Mouse (Mus musculus) ovary, postnatal 10 days (tissue): ENCODE data around the gene Tmem169.

ENCODE experiments used
- DNase-seq: peaks from one replicate; pipeline ENCODE4 v3.0.0; 2022; ENCODE audit warnings: low spot score

Tmem169 gene

DNA sequence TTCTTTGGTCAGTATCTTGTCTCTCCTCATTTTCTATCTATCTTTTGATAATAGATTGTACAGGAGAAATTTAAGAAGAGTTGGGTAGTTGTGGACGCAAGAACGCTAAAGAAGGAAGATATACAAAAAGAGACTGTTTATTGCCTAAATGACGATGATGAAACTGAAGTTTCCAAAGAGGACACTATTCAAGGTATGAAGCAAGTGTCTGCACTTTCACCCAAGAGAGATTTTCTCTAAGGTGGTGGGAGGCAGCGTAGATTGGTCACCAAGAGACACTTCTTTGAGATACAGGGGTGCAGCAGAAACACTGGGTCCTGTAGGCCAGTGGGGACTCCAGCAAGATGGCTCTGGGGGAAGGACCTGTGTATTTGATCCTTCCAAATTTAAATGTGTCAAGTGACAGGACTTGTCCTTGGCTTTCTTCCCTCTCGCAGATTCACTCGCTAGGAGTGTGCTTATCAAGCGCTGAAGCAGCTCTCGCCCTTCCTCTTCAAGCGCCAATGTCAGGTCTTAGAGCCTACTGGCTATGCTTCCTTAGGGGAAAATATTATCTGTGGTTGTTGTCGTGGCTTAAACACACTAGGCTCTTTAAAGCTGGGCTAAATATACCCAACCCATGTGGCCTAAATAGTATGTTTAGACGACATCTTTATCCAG is 42.1 kb downstream of the Tmem169 start:
- no peak for DNase-seq

GRCm38 (mm10) chr1:72334807-72335206 is 50.6 kb downstream of the Tmem169 start:
- no peak for DNase-seq

DNA sequence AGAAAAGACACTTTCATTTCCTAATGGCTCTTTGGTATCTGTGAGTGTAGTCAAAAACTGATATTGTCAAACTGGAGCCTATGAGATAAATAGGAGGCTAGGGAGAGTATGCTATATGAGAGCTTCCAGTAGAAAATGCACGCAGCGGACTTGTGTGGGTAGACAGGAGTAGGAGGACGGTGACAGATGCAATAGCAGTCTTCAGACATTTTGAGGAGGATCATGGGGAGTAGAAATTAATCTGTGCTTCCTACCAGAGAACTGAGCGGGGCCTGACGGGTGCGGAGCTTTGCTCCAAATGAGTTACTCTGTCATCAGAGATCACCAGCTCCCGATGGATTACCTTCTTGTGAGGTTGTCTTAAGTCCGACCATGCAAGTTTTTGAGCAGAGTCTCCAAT is 52.6 kb downstream of the Tmem169 start:
- no peak for DNase-seq

DNA sequence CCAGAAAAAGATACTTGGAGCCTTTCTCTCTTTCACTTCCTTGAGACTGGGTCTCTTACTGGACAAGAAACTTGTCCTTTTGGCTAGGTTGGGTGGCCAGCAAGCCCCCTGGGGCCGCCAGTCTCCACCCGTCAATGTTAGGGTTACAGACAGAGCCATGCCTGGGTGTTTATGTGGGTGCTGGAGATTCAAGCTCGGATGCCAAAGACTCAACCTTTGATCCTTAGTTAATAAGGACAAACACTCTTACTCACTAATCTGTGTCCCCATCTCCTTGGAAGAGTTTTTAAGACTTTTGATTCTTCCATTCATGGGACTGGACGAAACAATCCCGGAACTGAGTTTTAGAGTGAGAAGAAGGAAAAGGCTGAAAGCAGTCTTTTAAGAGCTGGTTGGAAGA is 54.2 kb downstream of the Tmem169 start:
- DNase-seq = no peak

DNA sequence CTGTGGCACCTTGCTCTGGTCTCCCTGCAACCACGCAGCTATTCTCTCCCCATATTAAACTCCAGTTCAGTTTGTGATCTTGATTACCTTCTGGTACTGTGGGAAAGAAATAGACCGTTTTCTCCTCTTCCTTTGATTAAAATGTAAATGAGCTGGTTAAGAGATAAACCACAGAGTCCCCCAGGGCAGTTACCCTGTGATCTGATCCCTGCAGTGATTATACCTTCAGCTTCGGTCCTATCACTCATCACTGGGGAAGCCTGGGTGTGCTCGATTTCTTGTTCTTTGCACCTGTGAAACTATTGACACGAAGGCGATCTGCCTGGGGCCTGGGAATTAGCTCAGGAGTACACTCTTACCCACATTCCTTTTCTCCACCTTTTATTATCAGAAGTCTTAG is 63.7 kb downstream of the Tmem169 start:
- no peak for DNase-seq
